Mouse (Mus musculus) small intestine, adult 2 months (tissue): ENCODE measurements around the gene Fam210b.
"Not testable (repeated sequence)": the region's sequence is repeated elsewhere in the genome, so short reads cannot be mapped to it uniquely, and the experiment has no call there.

Experiments used
- CTCF ChIP-seq: fragments of 200-500 bp; IDR thresholded peaks from 2 replicates; pipeline ENCODE4 v1.5.1; 2012; ENCODE audit warnings: low read depth, mild to moderate bottlenecking, control low read depth, inconsistent platforms, low read length, moderate library complexity, mixed read lengths; ENCODE audit not compliant: insufficient replicate concordance, insufficient read length; ENCODE audit errors: extremely low read depth
- POLR2A ChIP-seq: fragments of 200-500 bp; IDR thresholded peaks from 2 replicates; pipeline ENCODE4 v1.6.1; 2012; ENCODE audit warnings: low read depth, mild to moderate bottlenecking, control low read depth, inconsistent platforms, low read length, moderate library complexity

DNA sequence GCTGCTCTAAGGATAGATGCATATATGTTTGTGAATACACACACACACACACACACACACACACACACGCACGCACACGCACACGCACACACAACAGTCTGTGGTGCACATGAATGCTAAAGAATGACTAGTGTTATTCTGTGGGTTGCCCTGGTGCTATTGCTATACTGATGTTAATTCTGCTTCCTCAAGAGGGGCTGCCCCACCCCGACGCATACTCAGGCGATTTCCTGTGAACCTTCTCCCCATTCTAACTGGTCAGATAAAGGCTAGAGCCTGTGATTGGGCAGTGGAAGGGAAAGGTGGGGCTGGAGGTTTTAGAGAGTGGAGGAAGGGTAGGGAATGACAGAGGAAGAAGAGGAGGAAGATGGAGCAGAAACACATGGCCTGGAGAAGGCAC is 39.8 kb upstream of the Fam210b start:
- not testable (repeated sequence) for TF ChIP-seq POLR2A, CTCF
